Mouse (Mus musculus) liver, adult 2 months (tissue): ENCODE measurements around the gene Zeb2. TPM values are rescaled to one million over a fixed set of nuclear protein-coding genes. Genes with fewer than 3 reads are reported as not detected.

Source experiments
- DNase-seq: peaks from one replicate; pipeline ENCODE4 v3.0.0-alpha.2; 2011; ENCODE audit warnings: low read depth, low spot score; ENCODE audit errors: extremely low read depth
- H3K27ac ChIP-seq: fragments of 200-500 bp; replicated peaks from 2 replicates; pipeline ENCODE4 v1.5.1; 2012; ENCODE audit warnings: low read depth, mild to moderate bottlenecking, control low read depth, inconsistent platforms, low read length; ENCODE audit not compliant: insufficient read depth
- H3K27me3 ChIP-seq: fragments of 200-500 bp; 2 replicates; pipeline ENCODE4 v1.6.1; 2012; ENCODE audit warnings: mild to moderate bottlenecking, moderate library complexity, low read length, inconsistent platforms; ENCODE audit not compliant: control insufficient read depth, insufficient read depth
- H3K36me3 ChIP-seq: fragments of 200-500 bp; 2 replicates; pipeline ENCODE4 v1.6.1; 2012; ENCODE audit warnings: low read length, inconsistent platforms; ENCODE audit not compliant: control insufficient read depth, insufficient read depth
- H3K4me1 ChIP-seq: fragments of 200-500 bp; 2 replicates; pipeline ENCODE4 v1.6.1; 2011; ENCODE audit warnings: low read length; ENCODE audit not compliant: control insufficient read depth, insufficient read depth
- H3K4me3 ChIP-seq: fragments of 200-500 bp; 2 replicates; pipeline ENCODE4 v1.5.1; 2011; ENCODE audit warnings: low read depth, mild to moderate bottlenecking, control low read depth, low read length, moderate library complexity; ENCODE audit not compliant: insufficient read depth
- H3K79me2 ChIP-seq: fragments of 200-500 bp; 2 replicates; pipeline ENCODE4 v1.6.1; 2012; ENCODE audit warnings: inconsistent platforms, mild to moderate bottlenecking, low read length, moderate library complexity; ENCODE audit not compliant: control insufficient read depth, insufficient read depth
- H3K9ac ChIP-seq: fragments of 200-500 bp; 2 replicates; pipeline ENCODE4 v1.6.1; 2012; ENCODE audit warnings: low read depth, mild to moderate bottlenecking, control low read depth, inconsistent platforms, low read length
- CTCF ChIP-seq: fragments of 200-500 bp; IDR thresholded peaks from 2 replicates; pipeline ENCODE4 v1.5.1; 2011; ENCODE audit warnings: low read depth, low read length, control low read depth
- POLR2A ChIP-seq: fragments of 200-500 bp; IDR thresholded peaks from 2 replicates; pipeline ENCODE4 v1.6.1; 2011; ENCODE audit warnings: low read length, control low read depth; ENCODE audit not compliant: insufficient read depth; ENCODE audit errors: extremely low read depth
- WGBS: fragments of 180-500 bp; shearing (Covaris S2); methylation state at CpG from one replicate; pipeline ENCODE4 v1.1.7; 2018; 5-methylcytosine and 5-hydroxymethylcytosine counted together
- polyA plus RNA-seq: library from polyadenylated mRNA; depleted of rRNA; stranded (reverse); fragments of >200 nt; gene quantifications from 2 replicates; pipeline ENCODE4 v1.2.3, GENCODE M21; 2012
- total RNA-seq: library from RNA; depleted of rRNA; stranded (reverse); fragments of >200 nt; gene quantifications from 2 replicates; pipeline ENCODE4 v1.2.3, GENCODE M21; 2014

The Zeb2 gene
- total and polyA plus RNA-seq, 2 experiments: 4.9 to 15.5 TPM

- WGBS: 81% methylated on average over 4 of the region's 4 CpGs
- Histone ChIP-seq H3K27ac (no peak overlapping the region), H3K9ac (no peak overlapping the region), H3K27me3 (no peaks in the 10 kb centered on the region), H3K79me2 (no peaks in the 10 kb centered on the region), H3K4me1 (no peaks in the 10 kb centered on the region), H3K36me3 (no peaks in the 10 kb centered on the region), H3K4me3 (no peak overlapping the region)
- DNase-seq: no peak
- TF ChIP-seq CTCF: no peak
- TF ChIP-seq POLR2A: no peak
These were observed 8.0 kb upstream of the Zeb2 start for GRCm38 (mm10) chr2:45125181-45125580.

GRCm38 (mm10) chr2:45123490-45123889 lies 6.3 kb upstream of the Zeb2 start:
- Histone ChIP-seq H3K4me3 (no peak overlapping the region), H3K4me1 (no peaks in the 10 kb centered on the region), H3K27ac (no peak overlapping the region), H3K9ac (no peak overlapping the region), H3K27me3 (no peaks in the 10 kb centered on the region), H3K36me3 (no peaks in the 10 kb centered on the region), H3K79me2 (no peaks in the 10 kb centered on the region)
- no peak for DNase-seq
- TF ChIP-seq POLR2A (no peak), CTCF (no peak)
- 88% methylated on average over 5 of the region's 5 CpGs for WGBS

- WGBS: 47% methylated on average over 3 of the region's 3 CpGs
- Histone ChIP-seq H3K36me3 (no peaks in the 10 kb centered on the region), H3K79me2 (no peaks in the 10 kb centered on the region), H3K4me3 (no peak overlapping the region; the same call in 1 of the 2 replicates), H3K27ac (no peak overlapping the region), H3K9ac (peak overlapping the region; percentile 15), H3K4me1 (no peaks in the 10 kb centered on the region), H3K27me3 (peaks cover 3% of the 10 kb centered on the region; the same call in 1 of the 2 replicates)
- TF ChIP-seq CTCF (no peak), POLR2A (no peak)
- no peak for DNase-seq
These were observed 926 bp upstream of the Zeb2 start for GRCm38 (mm10) chr2:45118121-45118520.

- no peaks in the 10 kb centered on the region for H3K36me3 ChIP-seq
- H3K4me3 ChIP-seq: peak overlapping the region; percentile 52
- no peak for DNase-seq
- no peaks in the 10 kb centered on the region for H3K4me1 ChIP-seq
- no peak overlapping the region for H3K27ac ChIP-seq
- H3K27me3 ChIP-seq: peaks cover 3% of the 10 kb centered on the region; the same call in 1 of the 2 replicates
- H3K9ac ChIP-seq: peak overlapping the region; percentile 54; the same call in 1 of the 2 replicates
- TF ChIP-seq POLR2A: no peak
- TF ChIP-seq CTCF: no peak
- H3K79me2 ChIP-seq: no peaks in the 10 kb centered on the region
- WGBS: 27% methylated on average over 7 of the region's 7 CpGs
These were observed 397 bp upstream of the Zeb2 start for GRCm38 (mm10) chr2:45117592-45117991.

GRCm38 (mm10) chr2:45116531-45117024 lies 617 bp downstream of the Zeb2 start:
- TF ChIP-seq POLR2A: no peak
- WGBS: 1% methylated on average over 25 of the region's 25 CpGs
- Histone ChIP-seq H3K4me1 (no peaks in the 10 kb centered on the region), H3K79me2 (no peaks in the 10 kb centered on the region), H3K27ac (peak overlapping the region; percentile 64), H3K36me3 (no peaks in the 10 kb centered on the region), H3K4me3 (peak overlapping the region; percentile 52), H3K9ac (peak overlapping the region; percentile 70), H3K27me3 (peaks cover 3% of the 10 kb centered on the region; the same call in 1 of the 2 replicates)
- no peak for DNase-seq

GRCm38 (mm10) chr2:45115720-45116495 lies 1.3 kb downstream of the Zeb2 start:
- peak overlapping the region; percentile 52 for H3K4me3 ChIP-seq
- no peaks in the 10 kb centered on the region for H3K36me3 ChIP-seq
- no peaks in the 10 kb centered on the region for H3K79me2 ChIP-seq
- no peak for DNase-seq
- H3K9ac ChIP-seq: peak overlapping the region; percentile 37
- 5% methylated on average over 23 of the region's 23 CpGs for WGBS
- TF ChIP-seq CTCF: no peak
- TF ChIP-seq POLR2A: no peak
- H3K27ac ChIP-seq: peak overlapping the region; percentile 75
- H3K4me1 ChIP-seq: no peaks in the 10 kb centered on the region
- peaks cover 3% of the 10 kb centered on the region; the same call in 1 of the 2 replicates for H3K27me3 ChIP-seq
